ENCODE assay signal across 8 mouse cellular contexts in genomic region chr10:79986963-79987362, GRCm38 (mm10). TPM values are rescaled to one million over a fixed set of nuclear protein-coding genes. Genes with fewer than 3 reads are reported as not detected.
DNase-seq lines count a peak whose midpoint lies in the region; ATAC-seq and TF ChIP-seq lines count a peak whose summit lies in the region.

No protein-coding gene starts in this region.

- DNase-seq in MEL (ENCODE audit: low read depth, low spot score), result peak; percentile 94
- peak; percentile 88 for DNase-seq in cerebellum, adult 8-10 months
- peak; percentile 76 to 77 for DNase-seq in frontal cortex, postnatal 25 days (ENCODE audit: low spot score in 2 of 2)
- DNase-seq in hindbrain, embryonic 14.5 days (ENCODE audit: low spot score), result peak; percentile 86
- DNase-seq in layer of hippocampus, postnatal 36 days, result peak; percentile 74 to 79
- DNase-seq in lung, postnatal 36 days, result peak; percentile 96
- peak; percentile 87 for DNase-seq in retina, postnatal 1 day
- peak; percentile 59 to 81 for DNase-seq in urinary bladder, adult 18-20 months (ENCODE audit: low spot score in 2 of 2)

- 0 out of 4 replicates have a peak, but pooled peaks of 1 of the 2 experiments have one; percentile 5 for TF ChIP-seq EP300 in MEL (IDR thresholded peaks at IDR 0.05; ENCODE audit: low read depth in 1 of 2, low read length in 2 of 2)

- no peaks in the 10 kb centered on the region for H3K27me3 ChIP-seq in MEL (ENCODE audit: control insufficient read depth in 1 of 2, insufficient read depth in 2 of 2, low read length in 2 of 2)
- H3K27me3 ChIP-seq in hindbrain, embryonic 14.5 days (ENCODE audit: control insufficient read depth, insufficient read depth, low read length), result peaks cover 43% of the 10 kb centered on the region

- H3K27ac ChIP-seq in MEL (ENCODE audit: control insufficient read depth, low read depth, low read length), result peak overlapping the region; percentile 88
- H3K27ac ChIP-seq in hindbrain, embryonic 14.5 days, result no peak overlapping the region

- H3K4me1 ChIP-seq in MEL (ENCODE audit: control insufficient read depth in 1 of 2, insufficient read depth in 2 of 2, low read length in 2 of 2), result peaks cover 0 to 16% of the 10 kb centered on the region in 2 experiments; a peak in 2 of 4 replicates
- H3K4me1 ChIP-seq in hindbrain, embryonic 14.5 days (replicated peaks; ENCODE audit: control insufficient read depth, insufficient read depth, low read length), result peaks cover 28% of the 10 kb centered on the region

- TF ChIP-seq CTCF in MEL (IDR thresholded peaks at IDR 0.05 in 2 of 3, conservative IDR thresholded peaks at IDR 0.05 in 1 of 3; ENCODE audit: control insufficient read depth in 1 of 3, insufficient read depth in 1 of 3, low read depth in 2 of 3, low read length in 3 of 3, poor library complexity in 1 of 3, severe bottlenecking in 1 of 3), result peak; percentile 88 to 96 (median 91)

- TF ChIP-seq RAD21 in MEL (IDR thresholded peaks at IDR 0.05; ENCODE audit: low read depth, low read length), result peak; percentile 74

- H3K9me3 ChIP-seq in MEL (replicated peaks; ENCODE audit: insufficient read depth, low read length), result no peaks in the 10 kb centered on the region
- H3K9me3 ChIP-seq in hindbrain, embryonic 14.5 days (ENCODE audit: control insufficient read depth, low read length), result peaks cover 11% of the 10 kb centered on the region; the same call in 1 of the 2 replicates

- WGBS in hindbrain, embryonic 14.5 days, result 6% methylated on average over 11 of the region's 11 CpGs

- no peak for TF ChIP-seq POLR2A in MEL (IDR thresholded peaks at IDR 0.05; ENCODE audit: control insufficient read depth in 1 of 2, insufficient read depth in 1 of 2, low read depth in 1 of 2, low read length in 2 of 2, poor library complexity in 1 of 2)

- peak overlapping the region; percentile 79 for H3K9ac ChIP-seq in MEL (ENCODE audit: control insufficient read depth, low read depth, low read length, poor library complexity, severe bottlenecking)
- no peak overlapping the region for H3K9ac ChIP-seq in hindbrain, embryonic 14.5 days

- H3K4me2 ChIP-seq in hindbrain, embryonic 14.5 days (replicated peaks), result peak overlapping the region; percentile 92

- H3K79me2 ChIP-seq in MEL (ENCODE audit: control insufficient read depth, insufficient read depth, low read length, poor library complexity), result peaks cover 17% of the 10 kb centered on the region

- H3K36me3 ChIP-seq in MEL (ENCODE audit: control insufficient read depth in 1 of 2, insufficient read depth in 2 of 2, low read length in 2 of 2), result peaks cover 0 to 5% of the 10 kb centered on the region in 2 experiments; a peak in 2 of 4 replicates
- H3K36me3 ChIP-seq in hindbrain, embryonic 14.5 days (replicated peaks; ENCODE audit: control insufficient read depth, insufficient read depth), result no peaks in the 10 kb centered on the region

- peak overlapping the region; percentile 55 to 62 for H3K4me3 ChIP-seq in MEL (ENCODE audit: control insufficient read depth in 1 of 2, insufficient read depth in 1 of 2, low read depth in 2 of 2, low read length in 2 of 2)
- peak overlapping the region; percentile 9; the same call in 1 of the 2 replicates for H3K4me3 ChIP-seq in hindbrain, embryonic 14.5 days (replicated peaks; ENCODE audit: low read length)

- no peak for ATAC-seq in hindbrain, embryonic 14.5 days (ENCODE audit: low FRiP score)

TF ChIP-seq in MEL, 35 proteins besides CTCF, POLR2A, EP300 and RAD21 (continues in another document):
- no peak for TF ChIP-seq E2F4 (IDR thresholded peaks at IDR 0.05; ENCODE audit: borderline replicate concordance, low read depth, low read length)
- peak; percentile 42; the same call in 1 of the 2 replicates for TF ChIP-seq ETS1 (IDR thresholded peaks at IDR 0.05; ENCODE audit: low read depth, low read length)
- peak; percentile 18; the same call in 1 of the 2 replicates for TF ChIP-seq TCF12 (IDR thresholded peaks at IDR 0.05; ENCODE audit: low read depth, low read length)
- TF ChIP-seq NRF1 (IDR thresholded peaks at IDR 0.05; ENCODE audit: insufficient read depth, low read depth, low read length, poor library complexity, severe bottlenecking), result peak; percentile 61
- no peak; the same call in 1 of the 2 replicates for TF ChIP-seq ZKSCAN1 (IDR thresholded peaks at IDR 0.05; ENCODE audit: low read depth, low read length)
- TF ChIP-seq KAT2A (conservative IDR thresholded peaks at IDR 0.05; ENCODE audit: low read depth, low read length), result no peak
- peak; percentile 99 for TF ChIP-seq ZNF384 (IDR thresholded peaks at IDR 0.05; ENCODE audit: low read depth, low read length)
- no peak for TF ChIP-seq NELFE (IDR thresholded peaks at IDR 0.05; ENCODE audit: low read depth, low read length)
- TF ChIP-seq ZC3H11A (IDR thresholded peaks at IDR 0.05; ENCODE audit: low read depth, low read length), result peak; percentile 69
- no peak for TF ChIP-seq MYB (IDR thresholded peaks at IDR 0.05; ENCODE audit: low read depth, low read length)
- no peak for TF ChIP-seq USF1 (IDR thresholded peaks at IDR 0.05; ENCODE audit: low read depth, low read length)
- TF ChIP-seq HCFC1 (IDR thresholded peaks at IDR 0.05; ENCODE audit: low read depth, low read length), result peak; percentile 68; the same call in 1 of the 2 replicates
- TF ChIP-seq MAFK (IDR thresholded peaks at IDR 0.05; ENCODE audit: borderline replicate concordance, low read depth, low read length), result no peak
- TF ChIP-seq POLR2AphosphoS5 (IDR thresholded peaks at IDR 0.05; ENCODE audit: borderline replicate concordance, low read depth, low read length), result no peak
- peak; percentile 59; the same call in 1 of the 2 replicates for TF ChIP-seq MYC (IDR thresholded peaks at IDR 0.05; ENCODE audit: low read depth, low read length)
- no peak for TF ChIP-seq ZMIZ1 (IDR thresholded peaks at IDR 0.05; ENCODE audit: low read depth, low read length)
- TF ChIP-seq SIN3A (IDR thresholded peaks at IDR 0.05; ENCODE audit: low read length), result peak; percentile 92
- no peak for TF ChIP-seq CHD2 (IDR thresholded peaks at IDR 0.05; ENCODE audit: low read length)
- peak; percentile 89 for TF ChIP-seq SMC3 (IDR thresholded peaks at IDR 0.05; ENCODE audit: low read depth, low read length)
- peak; percentile 71 for TF ChIP-seq MAX (IDR thresholded peaks at IDR 0.05; ENCODE audit: low read length)
- no peak for TF ChIP-seq USF2 (IDR thresholded peaks at IDR 0.05; ENCODE audit: borderline replicate concordance in 1 of 2, insufficient read depth in 1 of 2, low read depth in 1 of 2, low read length in 2 of 2)
- TF ChIP-seq GATA1 (IDR thresholded peaks at IDR 0.05; ENCODE audit: low read depth, low read length), result no peak
- TF ChIP-seq MXI1 (IDR thresholded peaks at IDR 0.05; ENCODE audit: low read depth, low read length), result peak; percentile 77
- no peak for TF ChIP-seq POLR2AphosphoS2 (IDR thresholded peaks at IDR 0.05; ENCODE audit: low read length)
- TF ChIP-seq ELF1 (IDR thresholded peaks at IDR 0.05; ENCODE audit: low read depth, low read length), result no peak; the same call in 1 of the 2 replicates
- no peak for TF ChIP-seq MEF2A (IDR thresholded peaks at IDR 0.05; ENCODE audit: extremely low read depth, insufficient replicate concordance, low read depth, low read length, poor library complexity, severe bottlenecking)
- peak; percentile 35; the same call in 1 of the 2 replicates for TF ChIP-seq RCOR1 (IDR thresholded peaks at IDR 0.05; ENCODE audit: low read depth, low read length)
- TF ChIP-seq CHD1 (IDR thresholded peaks at IDR 0.05; ENCODE audit: low read depth, low read length), result no peak
- TF ChIP-seq GABPA (IDR thresholded peaks at IDR 0.05; ENCODE audit: low read depth, low read length), result no peak
- no peak for TF ChIP-seq TAL1 (IDR thresholded peaks at IDR 0.05; ENCODE audit: low read length)
- no peak for TF ChIP-seq UBTF (IDR thresholded peaks at IDR 0.05; ENCODE audit: borderline replicate concordance, insufficient read depth, low read depth, low read length)
- TF ChIP-seq BHLHE40 (IDR thresholded peaks at IDR 0.05; ENCODE audit: borderline replicate concordance, low read depth, low read length), result no peak

RNA-seq across cellular contexts. Expression of gene Cnn2, which starts 1.4 kb away (rescaled TPM):
- 8.7 and 9.1 TPM in 2 replicates for total RNA-seq in MEL (2012; rRNA removed)
- polyA plus RNA-seq in MEL (2012; ENCODE audit: insufficient read depth in 1 of 2, insufficient read length in 2 of 2, low read depth in 1 of 2, low replicate concordance in 2 of 2, missing spikeins in 1 of 2), result 10 to 100 TPM in 1 of 2 experiments, not detected in 1; 25.3 TPM
- 28.4 and 37.6 TPM in 2 replicates for polyA plus RNA-seq in hindbrain, embryonic 14.5 days (2014; fragmentation: Nextera tagmentation; extraction: Ambion mirVana)
- total RNA-seq in layer of hippocampus, postnatal 36 days (2021), result 1 to 10 TPM; 5.5 to 6.6 TPM

RNA-seq across cellular contexts. Expression of gene Tmem259, which starts 2.8 kb away (rescaled TPM):
- 58.2 and 62.0 TPM in 2 replicates for total RNA-seq in MEL (2012; rRNA removed)
- 100 to 1,000 TPM in 1 of 2 experiments, not detected in 1; 150 TPM for polyA plus RNA-seq in MEL (2012; ENCODE audit: insufficient read depth in 1 of 2, insufficient read length in 2 of 2, low read depth in 1 of 2, low replicate concordance in 2 of 2, missing spikeins in 1 of 2)
- polyA plus RNA-seq in hindbrain, embryonic 14.5 days (2014; fragmentation: Nextera tagmentation; extraction: Ambion mirVana), result 22.6 and 22.8 TPM in 2 replicates
- 100 to 1,000 TPM; 117 to 124 TPM for total RNA-seq in layer of hippocampus, postnatal 36 days (2021)

RNA-seq across cellular contexts. Expression of gene Abca7, which starts 9.3 kb away (rescaled TPM):
- total RNA-seq in MEL (2012; rRNA removed), result 7.4 and 7.7 TPM in 2 replicates
- 10 to 100 TPM in 1 of 2 experiments, not detected in 1; 16.8 TPM for polyA plus RNA-seq in MEL (2012; ENCODE audit: insufficient read depth in 1 of 2, insufficient read length in 2 of 2, low read depth in 1 of 2, low replicate concordance in 2 of 2, missing spikeins in 1 of 2)
- 4.1 and 4.5 TPM in 2 replicates for polyA plus RNA-seq in hindbrain, embryonic 14.5 days (2014; fragmentation: Nextera tagmentation; extraction: Ambion mirVana)
- total RNA-seq in layer of hippocampus, postnatal 36 days (2021), result 10 to 100 TPM; 10.9 to 11.0 TPM

RNA-seq across cellular contexts. Expression of gene Grin3b, which starts 16.4 kb away (rescaled TPM):
- 0.16 and 0.42 TPM in 2 replicates for total RNA-seq in MEL (2012; rRNA removed)
- polyA plus RNA-seq in MEL (2012; ENCODE audit: insufficient read depth in 1 of 2, insufficient read length in 2 of 2, low read depth in 1 of 2, low replicate concordance in 2 of 2, missing spikeins in 1 of 2), result 1 to 10 TPM in 1 of 2 experiments, not detected in 1; 1.1 TPM
- polyA plus RNA-seq in hindbrain, embryonic 14.5 days (2014; fragmentation: Nextera tagmentation; extraction: Ambion mirVana), result 0.30 and 0.33 TPM in 2 replicates
- total RNA-seq in layer of hippocampus, postnatal 36 days (2021), result under 1 TPM; 0.10 TPM

RNA-seq across cellular contexts. Expression of gene Wdr18, which starts 27.0 kb away (rescaled TPM):
- total RNA-seq in MEL (2012; rRNA removed), result 94.5 and 107 TPM in 2 replicates
- polyA plus RNA-seq in MEL (2012; ENCODE audit: insufficient read depth in 1 of 2, insufficient read length in 2 of 2, low read depth in 1 of 2, low replicate concordance in 2 of 2, missing spikeins in 1 of 2), result 10 to 100 TPM in 1 of 2 experiments, not detected in 1; 89.5 TPM
- 91.8 and 97.8 TPM in 2 replicates for polyA plus RNA-seq in hindbrain, embryonic 14.5 days (2014; fragmentation: Nextera tagmentation; extraction: Ambion mirVana)
- 10 to 100 TPM; 43.2 to 48.2 TPM for total RNA-seq in layer of hippocampus, postnatal 36 days (2021)
